Mouse (Mus musculus): ENCODE data around the gene Slc13a3. TPM values are rescaled to one million over a fixed set of nuclear protein-coding genes. Genes with fewer than 3 reads are reported as not detected.

Gene Slc13a3
- polyA plus RNA-seq, 1 experiment from 2014 or later, result 0.42 TPM

DNA sequence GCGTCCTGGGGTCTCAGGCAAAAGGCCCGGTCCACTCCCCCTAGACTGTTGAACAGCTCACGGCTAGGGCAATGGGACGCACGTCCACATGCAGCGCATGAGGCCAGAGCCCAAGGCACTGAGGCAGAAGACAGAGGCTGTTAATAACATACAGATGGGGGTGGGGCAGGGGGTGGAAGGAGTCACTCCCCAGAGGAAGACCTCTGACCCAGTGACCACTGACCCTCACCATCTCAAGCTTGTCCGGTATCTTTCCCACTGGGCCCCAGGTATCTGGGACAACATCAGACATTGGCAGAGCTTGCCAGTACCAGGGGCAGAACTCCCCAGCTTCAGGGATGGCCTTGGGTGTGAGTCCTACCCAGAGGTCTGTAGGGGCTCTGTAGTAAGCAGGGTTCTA lies 34.1 kb downstream of the Slc13a3 start:
- Histone ChIP-seq H3K36me3 (ENCODE audit: control insufficient read depth, insufficient read depth, low read length) (no peaks in the 10 kb centered on the region), H3K9me3 (ENCODE audit: control insufficient read depth, low read length) (no peaks in the 10 kb centered on the region), H3K4me2 (replicated peaks; ENCODE audit: low read depth, low read length) (no peak overlapping the region), H3K4me3 (ENCODE audit: low read length) (no peak overlapping the region), H3K4me1 (ENCODE audit: control insufficient read depth, insufficient read depth, low read length) (no peaks in the 10 kb centered on the region), H3K9ac (ENCODE audit: low read depth, low read length) (no peak overlapping the region), H3K27me3 (ENCODE audit: control insufficient read depth, insufficient read depth, low read length) (no peaks in the 10 kb centered on the region), H3K27ac (ENCODE audit: low read depth, low read length) (no peak overlapping the region)
- 56% methylated on average over 7 of the region's 7 CpGs for WGBS
- no peak for ATAC-seq (ENCODE audit: low FRiP score, low TSS enrichment)

DNA sequence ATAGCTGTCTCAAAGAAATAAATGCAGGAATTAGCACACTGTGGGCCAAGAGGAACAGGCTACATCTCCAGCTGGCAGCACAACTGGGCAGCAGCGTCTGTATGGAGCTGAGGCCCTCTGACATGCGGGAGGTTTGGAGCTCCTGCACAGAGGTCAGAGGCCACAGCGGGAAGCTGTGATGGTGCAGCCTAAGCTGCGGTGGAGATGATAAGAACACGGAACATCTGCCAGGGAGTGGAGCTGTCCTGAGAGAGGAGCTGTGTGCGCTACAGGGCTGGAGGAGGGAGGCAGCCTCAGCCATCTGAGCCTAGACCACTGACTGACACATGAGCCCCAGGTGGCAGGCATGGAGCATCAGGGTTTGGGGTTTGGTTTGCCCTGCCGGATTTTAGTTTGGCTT lies 44.3 kb downstream of the Slc13a3 start:
- Histone ChIP-seq H3K4me1 (ENCODE audit: control insufficient read depth, insufficient read depth, low read length) (no peaks in the 10 kb centered on the region), H3K9me3 (ENCODE audit: control insufficient read depth, low read length) (no peaks in the 10 kb centered on the region), H3K36me3 (ENCODE audit: control insufficient read depth, insufficient read depth, low read length) (no peaks in the 10 kb centered on the region), H3K9ac (ENCODE audit: low read depth, low read length) (no peak overlapping the region), H3K27me3 (ENCODE audit: control insufficient read depth, insufficient read depth, low read length) (no peaks in the 10 kb centered on the region), H3K4me3 (ENCODE audit: low read length) (no peak overlapping the region), H3K27ac (ENCODE audit: low read depth, low read length) (no peak overlapping the region), H3K4me2 (replicated peaks; ENCODE audit: low read depth, low read length) (no peak overlapping the region)
- no peak for ATAC-seq (ENCODE audit: low FRiP score, low TSS enrichment)
- WGBS, result 41% methylated on average over 7 of the region's 7 CpGs

DNA sequence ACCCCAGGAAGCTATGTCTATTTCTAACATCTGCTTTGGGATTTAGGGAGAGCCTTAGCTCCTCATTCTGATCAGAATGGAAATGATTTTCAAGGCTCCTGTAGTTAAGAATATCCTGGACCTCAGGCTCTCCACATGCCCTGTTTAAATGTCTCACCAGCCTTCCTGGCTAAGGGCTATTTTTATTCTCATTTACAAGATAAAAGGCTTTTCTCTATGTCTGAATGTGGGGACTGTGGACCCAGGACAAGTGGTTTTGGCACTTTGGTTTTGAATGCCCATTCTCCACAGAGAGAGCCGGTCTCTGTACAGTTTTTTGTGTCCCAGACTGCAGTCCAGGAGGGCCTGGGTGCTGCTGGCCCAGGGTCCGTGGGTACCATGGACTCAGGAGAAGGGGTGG lies 52.8 kb downstream of the Slc13a3 start:
- Histone ChIP-seq H3K36me3 (ENCODE audit: control insufficient read depth, insufficient read depth, low read length) (no peaks in the 10 kb centered on the region), H3K9ac (ENCODE audit: low read depth, low read length) (no peak overlapping the region), H3K4me3 (ENCODE audit: low read length) (no peak overlapping the region), H3K27ac (ENCODE audit: low read depth, low read length) (no peak overlapping the region), H3K27me3 (ENCODE audit: control insufficient read depth, insufficient read depth, low read length) (no peaks in the 10 kb centered on the region), H3K4me2 (replicated peaks; ENCODE audit: low read depth, low read length) (no peak overlapping the region), H3K9me3 (ENCODE audit: control insufficient read depth, low read length) (no peaks in the 10 kb centered on the region), H3K4me1 (ENCODE audit: control insufficient read depth, insufficient read depth, low read length) (0 out of 2 replicates have a peak, but pooled peaks cover 3% of the 10 kb centered on the region)
- ATAC-seq (ENCODE audit: low FRiP score, low TSS enrichment), result no peak
- WGBS, result 80% methylated on average over 2 of the region's 2 CpGs

DNA sequence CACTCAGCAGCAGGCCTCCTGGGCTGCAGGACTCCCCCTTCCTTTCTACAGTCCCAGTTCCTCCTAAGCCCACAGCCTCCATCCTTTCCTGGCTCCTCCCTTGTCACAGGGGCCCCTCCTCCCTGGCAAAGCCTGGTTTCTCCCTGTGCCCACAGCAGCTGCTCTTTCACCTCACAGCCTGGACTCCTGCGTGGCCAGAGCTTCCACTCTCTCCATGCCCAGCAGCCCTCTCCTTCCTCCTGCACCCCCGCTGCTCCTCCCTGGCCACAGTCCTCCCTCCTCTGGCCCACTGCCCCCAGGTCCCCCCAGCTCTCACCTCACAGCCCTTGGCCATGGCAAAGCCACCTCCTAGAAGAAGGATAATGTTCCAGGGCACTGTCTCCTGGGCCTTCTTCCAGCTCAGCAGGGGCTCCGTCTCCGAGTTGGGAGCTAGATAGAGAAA lies 53.3 kb downstream of the Slc13a3 start:
- no peak overlapping the region for H3K9ac ChIP-seq (ENCODE audit: low read depth, low read length)
- no peaks in the 10 kb centered on the region for H3K27me3 ChIP-seq (ENCODE audit: control insufficient read depth, insufficient read depth, low read length)
- H3K9me3 ChIP-seq (ENCODE audit: control insufficient read depth, low read length), result no peaks in the 10 kb centered on the region
- H3K27ac ChIP-seq (ENCODE audit: low read depth, low read length), result no peak overlapping the region
- H3K4me3 ChIP-seq (ENCODE audit: low read length), result no peak overlapping the region
- H3K4me2 ChIP-seq (replicated peaks; ENCODE audit: low read depth, low read length), result no peak overlapping the region
- 77% methylated on average over 4 of the region's 4 CpGs for WGBS
- H3K4me1 ChIP-seq (ENCODE audit: control insufficient read depth, insufficient read depth, low read length), result 0 out of 2 replicates have a peak, but pooled peaks cover 3% of the 10 kb centered on the region
- ATAC-seq (ENCODE audit: low FRiP score, low TSS enrichment), result no peak
- no peaks in the 10 kb centered on the region for H3K36me3 ChIP-seq (ENCODE audit: control insufficient read depth, insufficient read depth, low read length)

DNA sequence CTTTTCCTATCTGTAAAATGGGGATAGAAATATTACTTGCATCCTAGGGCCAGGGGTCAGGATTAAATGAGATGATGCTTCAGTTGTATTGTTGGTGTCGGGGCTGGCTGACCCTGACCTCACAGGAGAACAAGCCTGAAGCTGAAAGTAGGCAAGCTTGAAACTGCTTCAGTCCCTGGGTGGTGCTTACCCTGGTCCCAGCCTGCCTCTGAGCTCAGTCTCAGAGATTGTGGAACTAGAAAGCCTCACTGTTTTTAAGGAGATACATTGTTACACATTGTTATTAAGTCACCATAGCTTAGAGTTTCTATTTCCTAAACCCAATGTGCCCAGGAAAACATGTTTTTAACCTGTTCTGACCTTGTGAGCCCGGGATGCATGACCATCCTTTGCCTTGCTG lies 54.5 kb downstream of the Slc13a3 start:
- Histone ChIP-seq H3K27me3 (ENCODE audit: control insufficient read depth, insufficient read depth, low read length) (no peaks in the 10 kb centered on the region), H3K9me3 (ENCODE audit: control insufficient read depth, low read length) (no peaks in the 10 kb centered on the region), H3K27ac (ENCODE audit: low read depth, low read length) (no peak overlapping the region), H3K36me3 (ENCODE audit: control insufficient read depth, insufficient read depth, low read length) (no peaks in the 10 kb centered on the region), H3K9ac (ENCODE audit: low read depth, low read length) (no peak overlapping the region), H3K4me2 (replicated peaks; ENCODE audit: low read depth, low read length) (no peak overlapping the region), H3K4me3 (ENCODE audit: low read length) (no peak overlapping the region), H3K4me1 (ENCODE audit: control insufficient read depth, insufficient read depth, low read length) (0 out of 2 replicates have a peak, but pooled peaks cover 3% of the 10 kb centered on the region)
- ATAC-seq (ENCODE audit: low FRiP score, low TSS enrichment), result no peak
- 83% methylated on average over 2 of the region's 2 CpGs for WGBS

DNA sequence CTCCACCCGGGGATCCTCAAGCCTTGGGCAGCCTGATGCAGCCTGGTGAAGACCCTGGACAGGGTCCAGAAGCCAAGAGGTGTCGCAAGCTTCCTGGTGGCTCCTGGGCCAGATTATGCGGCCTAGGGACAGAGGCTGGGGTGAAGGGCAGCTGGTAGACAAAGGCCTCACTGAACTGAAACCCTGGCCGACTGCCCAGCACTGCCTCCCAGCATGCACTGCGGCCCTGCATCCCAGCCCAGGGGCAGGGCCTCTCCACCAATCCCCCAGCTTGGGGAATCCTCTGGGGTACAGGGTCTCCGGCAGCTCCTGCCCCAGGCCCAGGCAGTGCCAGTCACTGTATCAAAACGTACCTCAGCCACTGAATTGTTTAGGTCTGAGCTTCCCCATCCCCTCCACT lies 55.7 kb downstream of the Slc13a3 start:
- Histone ChIP-seq H3K9me3 (ENCODE audit: control insufficient read depth, low read length) (no peaks in the 10 kb centered on the region), H3K9ac (ENCODE audit: low read depth, low read length) (no peak overlapping the region), H3K4me2 (replicated peaks; ENCODE audit: low read depth, low read length) (no peak overlapping the region), H3K36me3 (ENCODE audit: control insufficient read depth, insufficient read depth, low read length) (no peaks in the 10 kb centered on the region), H3K4me1 (ENCODE audit: control insufficient read depth, insufficient read depth, low read length) (0 out of 2 replicates have a peak, but pooled peaks cover 3% of the 10 kb centered on the region), H3K27ac (ENCODE audit: low read depth, low read length) (no peak overlapping the region), H3K4me3 (ENCODE audit: low read length) (no peak overlapping the region), H3K27me3 (ENCODE audit: control insufficient read depth, insufficient read depth, low read length) (no peaks in the 10 kb centered on the region)
- 70% methylated on average over 7 of the region's 7 CpGs for WGBS
- ATAC-seq (ENCODE audit: low FRiP score, low TSS enrichment), result no peak

DNA sequence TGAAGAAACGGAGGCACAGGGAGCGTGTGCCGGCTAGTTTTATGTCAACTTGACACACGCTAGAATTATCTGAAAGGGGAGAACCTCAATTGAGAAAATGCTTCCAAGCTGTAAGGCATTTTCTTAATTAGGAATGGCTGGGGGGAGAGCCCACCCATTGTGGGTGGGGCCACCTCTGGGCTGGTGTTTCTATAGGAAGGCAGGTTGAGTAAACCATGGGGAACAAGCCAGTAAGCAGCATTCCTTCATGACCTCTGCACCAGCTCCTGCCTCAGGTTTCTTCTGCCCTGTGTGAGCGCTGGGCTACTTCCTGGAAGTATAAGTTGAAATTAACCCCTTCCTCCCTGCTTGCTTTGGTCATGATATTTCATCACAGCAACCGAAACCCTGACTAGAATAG lies 57.2 kb downstream of the Slc13a3 start:
- H3K27me3 ChIP-seq (ENCODE audit: control insufficient read depth, insufficient read depth, low read length), result no peaks in the 10 kb centered on the region
- no peak for ATAC-seq (ENCODE audit: low FRiP score, low TSS enrichment)
- 0 out of 2 replicates have a peak, but pooled peaks cover 3% of the 10 kb centered on the region for H3K4me1 ChIP-seq (ENCODE audit: control insufficient read depth, insufficient read depth, low read length)
- H3K9ac ChIP-seq (ENCODE audit: low read depth, low read length), result no peak overlapping the region
- 41% methylated on average over 6 of the region's 6 CpGs for WGBS
- H3K4me2 ChIP-seq (replicated peaks; ENCODE audit: low read depth, low read length), result no peak overlapping the region
- no peak overlapping the region for H3K27ac ChIP-seq (ENCODE audit: low read depth, low read length)
- H3K4me3 ChIP-seq (ENCODE audit: low read length), result no peak overlapping the region
- H3K9me3 ChIP-seq (ENCODE audit: control insufficient read depth, low read length), result no peaks in the 10 kb centered on the region
- H3K36me3 ChIP-seq (ENCODE audit: control insufficient read depth, insufficient read depth, low read length), result no peaks in the 10 kb centered on the region

DNA sequence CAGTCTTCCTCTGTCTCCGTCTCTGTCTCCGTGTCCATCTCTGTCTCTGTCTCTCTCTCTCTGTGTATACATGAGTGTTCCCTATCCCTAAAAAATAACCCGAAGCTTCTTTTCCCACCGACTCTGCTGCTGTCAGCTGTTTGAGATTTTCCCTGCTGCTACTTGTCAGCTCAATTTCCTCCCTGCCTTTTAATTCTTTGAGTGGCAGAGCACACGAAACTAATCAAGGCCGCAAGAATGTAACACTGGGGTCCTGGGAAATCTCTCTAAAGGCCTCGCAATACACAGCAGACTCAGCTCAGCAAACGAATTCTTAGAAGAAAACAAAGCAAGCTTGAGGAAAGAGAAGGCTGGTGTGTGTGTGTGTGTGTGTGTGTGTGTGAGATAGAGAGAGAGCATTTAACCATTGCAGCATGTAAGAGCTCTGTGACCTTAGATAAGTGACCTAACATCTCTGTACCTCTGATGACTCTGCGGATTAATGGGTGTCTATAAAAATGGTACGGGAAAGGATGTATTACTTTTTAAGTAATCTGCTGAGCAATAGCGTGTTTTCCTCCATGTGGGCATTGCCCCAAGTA lies 57.8 kb downstream of the Slc13a3 start:
- WGBS, result 60% methylated on average over 11 of the region's 11 CpGs
- Histone ChIP-seq H3K4me3 (ENCODE audit: low read length) (no peak overlapping the region), H3K4me2 (replicated peaks; ENCODE audit: low read depth, low read length) (no peak overlapping the region), H3K4me1 (ENCODE audit: control insufficient read depth, insufficient read depth, low read length) (0 out of 2 replicates have a peak, but pooled peaks cover 3% of the 10 kb centered on the region), H3K36me3 (ENCODE audit: control insufficient read depth, insufficient read depth, low read length) (no peaks in the 10 kb centered on the region), H3K9ac (ENCODE audit: low read depth, low read length) (no peak overlapping the region), H3K27me3 (ENCODE audit: control insufficient read depth, insufficient read depth, low read length) (no peaks in the 10 kb centered on the region), H3K27ac (ENCODE audit: low read depth, low read length) (no peak overlapping the region), H3K9me3 (ENCODE audit: control insufficient read depth, low read length) (no peaks in the 10 kb centered on the region)
- ATAC-seq (ENCODE audit: low FRiP score, low TSS enrichment), result no peak

DNA sequence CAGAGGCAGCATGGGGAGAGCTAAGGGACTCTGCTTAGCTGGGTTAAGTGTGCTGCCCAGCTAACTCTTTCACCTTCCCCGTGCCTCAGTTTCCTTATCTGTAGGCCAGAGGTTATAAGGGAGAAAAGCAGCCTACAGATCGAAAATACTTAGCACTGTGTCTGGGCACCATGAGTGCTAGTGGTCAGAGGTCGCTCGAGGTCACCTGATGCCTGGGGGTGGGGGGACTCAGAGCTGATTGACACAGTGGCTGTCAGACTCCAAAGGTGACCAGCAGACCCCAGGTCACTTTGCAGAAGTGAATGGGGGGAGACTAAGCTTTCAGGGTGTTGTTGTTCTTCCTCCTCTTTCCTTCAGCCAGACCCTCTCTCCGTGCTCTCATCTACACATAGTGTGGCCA lies 58.7 kb downstream of the Slc13a3 start:
- no peaks in the 10 kb centered on the region for H3K36me3 ChIP-seq (ENCODE audit: control insufficient read depth, insufficient read depth, low read length)
- H3K27me3 ChIP-seq (ENCODE audit: control insufficient read depth, insufficient read depth, low read length), result no peaks in the 10 kb centered on the region
- H3K9ac ChIP-seq (ENCODE audit: low read depth, low read length), result no peak overlapping the region
- H3K9me3 ChIP-seq (ENCODE audit: control insufficient read depth, low read length), result no peaks in the 10 kb centered on the region
- 0 out of 2 replicates have a peak, but pooled peaks cover 3% of the 10 kb centered on the region for H3K4me1 ChIP-seq (ENCODE audit: control insufficient read depth, insufficient read depth, low read length)
- no peak overlapping the region for H3K27ac ChIP-seq (ENCODE audit: low read depth, low read length)
- WGBS, result 70% methylated on average over 5 of the region's 5 CpGs
- H3K4me3 ChIP-seq (ENCODE audit: low read length), result no peak overlapping the region
- H3K4me2 ChIP-seq (replicated peaks; ENCODE audit: low read depth, low read length), result no peak overlapping the region
- no peak for ATAC-seq (ENCODE audit: low FRiP score, low TSS enrichment)
